Mouse (Mus musculus): Measurements from ENCODE around the gene Zfp772. TPM values are rescaled to one million over a fixed set of nuclear protein-coding genes. Genes with fewer than 3 reads are reported as not detected.
"Not testable (repeated sequence)": the region's sequence is repeated elsewhere in the genome, so short reads cannot be mapped to it uniquely, and the experiment has no call there.

Zfp772 gene
- total RNA-seq (2014; rRNA removed) (1.2 and 1.8 TPM in 2 replicates), polyA plus RNA-seq (2012; rRNA removed) (0.55 TPM in 2 replicates)

- Histone ChIP-seq H3K4me3 (ENCODE audit: insufficient read depth, low read depth, low read length) (peak within 1 kb of the TSS; percentile 61), H3K9ac (ENCODE audit: low read depth, low read length) (peak within 1 kb of the TSS; percentile 74)
- H3K79me2 ChIP-seq (ENCODE audit: control insufficient read depth, insufficient read depth, low read length); H3K27ac ChIP-seq (replicated peaks; ENCODE audit: insufficient read depth, low read depth, low read length); H3K27me3 ChIP-seq (ENCODE audit: control insufficient read depth, insufficient read depth, low read length); H3K36me3 ChIP-seq (ENCODE audit: control insufficient read depth, insufficient read depth, low read length); H3K4me1 ChIP-seq (ENCODE audit: control insufficient read depth, insufficient read depth, low read length): not testable (repeated sequence)
- DNase-seq (ENCODE audit: extremely low read depth, low read depth, low spot score), result peak; percentile 60
- WGBS, result under 1% methylated on average over 24 of the region's 24 CpGs
Measured at GRCm38 (mm10) chr7:7209313-7210151, at the start of gene Zfp772. Gene Zfp772 (minus strand): TSS chr7:7209998.

- not testable (repeated sequence) for DNase-seq (ENCODE audit: extremely low read depth, low read depth, low spot score); H3K27me3 ChIP-seq (ENCODE audit: control insufficient read depth, insufficient read depth, low read length); H3K27ac ChIP-seq (replicated peaks; ENCODE audit: insufficient read depth, low read depth, low read length); H3K9ac ChIP-seq (ENCODE audit: low read depth, low read length); H3K4me3 ChIP-seq (ENCODE audit: insufficient read depth, low read depth, low read length); H3K36me3 ChIP-seq (ENCODE audit: control insufficient read depth, insufficient read depth, low read length); H3K4me1 ChIP-seq (ENCODE audit: control insufficient read depth, insufficient read depth, low read length); H3K79me2 ChIP-seq (ENCODE audit: control insufficient read depth, insufficient read depth, low read length)
- WGBS, result no CpG with 5 or more reads among the region's 1 CpGs
Measured at GRCm38 (mm10) chr7:7247228-7247627, 37.4 kb upstream of the Zfp772 start, which contains the start of gene Vmn2r29. Gene Vmn2r29 (minus strand): TSS chr7:7247328.

GRCm38 (mm10) chr7:7188191-7188942 is 21.4 kb downstream of the Zfp772 start:
- H3K79me2 ChIP-seq (ENCODE audit: control insufficient read depth, insufficient read depth, low read length), result no peaks in the 10 kb centered on the region
- WGBS, result 9% methylated on average over 18 of the region's 18 CpGs
- H3K27ac ChIP-seq (replicated peaks; ENCODE audit: insufficient read depth, low read depth, low read length), result no peak overlapping the region
- peak; percentile 95 for TF ChIP-seq CTCF (IDR thresholded peaks at IDR 0.05; ENCODE audit: low read depth, low read length)
- no peak for TF ChIP-seq POLR2A (IDR thresholded peaks at IDR 0.05; ENCODE audit: extremely low read depth, insufficient read depth, low read length)
- no peaks in the 10 kb centered on the region for H3K36me3 ChIP-seq (ENCODE audit: control insufficient read depth, insufficient read depth, low read length)
- peak; percentile 66 for DNase-seq (ENCODE audit: extremely low read depth, low read depth, low spot score)
- no peak overlapping the region for H3K9ac ChIP-seq (ENCODE audit: low read depth, low read length)
- peak overlapping the region; percentile 71 for H3K4me3 ChIP-seq (ENCODE audit: insufficient read depth, low read depth, low read length)
- peaks cover 5% of the 10 kb centered on the region; the same call in 1 of the 2 replicates for H3K4me1 ChIP-seq (ENCODE audit: control insufficient read depth, insufficient read depth, low read length)
- no peaks in the 10 kb centered on the region for H3K27me3 ChIP-seq (ENCODE audit: control insufficient read depth, insufficient read depth, low read length)

DNA sequence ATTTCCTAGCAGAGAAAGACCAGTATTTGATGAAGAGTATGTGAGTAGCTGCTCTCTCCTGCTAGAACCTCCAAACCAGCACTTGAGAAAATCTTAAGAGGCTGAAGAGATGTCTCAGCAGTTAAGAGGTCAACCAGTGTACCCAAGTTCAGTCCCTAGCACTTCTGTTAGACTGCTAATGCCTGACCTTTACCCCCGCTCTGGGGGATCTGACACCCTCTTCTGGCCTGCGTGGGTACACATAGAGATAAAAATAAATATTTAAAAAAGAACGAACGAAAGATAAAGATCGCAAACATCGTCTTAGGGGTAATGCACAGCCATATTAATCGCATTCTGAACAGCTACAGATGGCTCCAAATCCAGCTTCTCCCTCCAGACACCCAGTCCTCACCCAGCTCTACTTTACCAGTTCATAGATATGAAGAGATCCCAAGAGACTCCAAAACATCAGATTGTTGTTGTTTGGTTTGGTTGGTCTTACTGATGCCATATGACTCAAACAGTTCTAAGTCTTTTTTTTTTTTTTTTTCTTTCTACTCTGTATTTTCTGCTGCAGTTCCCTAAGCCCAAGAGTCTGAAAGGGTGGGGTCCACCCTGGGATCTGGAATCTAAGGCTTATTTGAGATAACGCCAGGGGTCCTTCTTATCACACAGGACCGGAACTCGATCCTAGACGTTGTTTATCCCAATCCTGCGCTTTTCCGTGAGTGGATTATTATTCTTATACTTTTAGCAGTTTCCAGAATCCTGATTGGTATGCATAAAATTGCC is 22.2 kb downstream of the Zfp772 start:
- H3K4me1 ChIP-seq (ENCODE audit: control insufficient read depth, insufficient read depth, low read length), result peaks cover 5% of the 10 kb centered on the region; the same call in 1 of the 2 replicates
- peaks cover 7% of the 10 kb centered on the region for H3K36me3 ChIP-seq (ENCODE audit: control insufficient read depth, insufficient read depth, low read length)
- H3K27me3 ChIP-seq (ENCODE audit: control insufficient read depth, insufficient read depth, low read length), result no peaks in the 10 kb centered on the region
- WGBS, result 7% methylated on average over 13 of the region's 13 CpGs
- DNase-seq (ENCODE audit: extremely low read depth, low read depth, low spot score), result peak; percentile 29
- no peak overlapping the region for H3K9ac ChIP-seq (ENCODE audit: low read depth, low read length)
- H3K27ac ChIP-seq (replicated peaks; ENCODE audit: insufficient read depth, low read depth, low read length), result no peak overlapping the region
- no peak for TF ChIP-seq POLR2A (IDR thresholded peaks at IDR 0.05; ENCODE audit: extremely low read depth, insufficient read depth, low read length)
- TF ChIP-seq CTCF (IDR thresholded peaks at IDR 0.05; ENCODE audit: low read depth, low read length), result no peak
- peak overlapping the region; percentile 71; the same call in 1 of the 2 replicates for H3K4me3 ChIP-seq (ENCODE audit: insufficient read depth, low read depth, low read length)
- H3K79me2 ChIP-seq (ENCODE audit: control insufficient read depth, insufficient read depth, low read length), result no peaks in the 10 kb centered on the region

DNA sequence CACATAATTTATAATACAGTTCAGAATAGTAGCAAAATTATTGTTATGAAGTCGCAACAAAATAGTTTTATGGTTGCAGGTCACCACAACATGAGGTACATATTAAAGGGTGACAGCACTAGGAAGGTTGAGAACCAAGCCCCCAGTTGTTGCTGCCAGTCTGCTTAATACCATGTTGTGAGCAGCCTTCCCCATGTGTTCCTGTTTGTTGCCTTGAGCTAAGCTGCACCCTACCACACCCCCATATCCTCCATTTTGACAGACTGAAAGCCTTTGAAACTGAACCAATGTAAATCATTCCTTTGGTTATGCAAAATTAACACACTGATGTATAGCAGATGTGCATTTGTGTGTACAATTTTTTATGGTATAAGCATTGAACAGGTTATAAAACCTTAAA is 23.9 kb downstream of the Zfp772 start:
- Histone ChIP-seq H3K27me3 (ENCODE audit: control insufficient read depth, insufficient read depth, low read length) (no peaks in the 10 kb centered on the region), H3K27ac (replicated peaks; ENCODE audit: insufficient read depth, low read depth, low read length) (no peak overlapping the region), H3K9ac (ENCODE audit: low read depth, low read length) (no peak overlapping the region), H3K4me3 (ENCODE audit: insufficient read depth, low read depth, low read length) (no peak overlapping the region), H3K79me2 (ENCODE audit: control insufficient read depth, insufficient read depth, low read length) (no peaks in the 10 kb centered on the region), H3K36me3 (ENCODE audit: control insufficient read depth, insufficient read depth, low read length) (peaks cover 23% of the 10 kb centered on the region), H3K4me1 (ENCODE audit: control insufficient read depth, insufficient read depth, low read length) (peaks cover 5% of the 10 kb centered on the region; the same call in 1 of the 2 replicates)
- TF ChIP-seq POLR2A (IDR thresholded peaks at IDR 0.05; ENCODE audit: extremely low read depth, insufficient read depth, low read length) (no peak), CTCF (IDR thresholded peaks at IDR 0.05; ENCODE audit: low read depth, low read length) (no peak)
- 97% methylated on average over 1 of the region's 1 CpGs for WGBS
- no peak for DNase-seq (ENCODE audit: extremely low read depth, low read depth, low spot score)
